Mouse (Mus musculus) layer of hippocampus, postnatal 25 days (tissue): ENCODE results near the gene Shc3. TPM values are rescaled to one million over a fixed set of nuclear protein-coding genes. Genes with fewer than 3 reads are reported as not detected.

Experiments used
- DNase-seq, 2 experiments: peaks; one replicate each; pipeline ENCODE4 v3.0.0; 2022; ENCODE audit warnings: mixed read lengths in 2 of 2, low spot score in 1 of 2; ENCODE audit errors: extremely low spot score in 1 of 2
- total RNA-seq, 2 experiments: library from RNA; stranded (reverse); gene quantifications; 2 replicates each; pipeline ENCODE4 v1.2.3; 2021

Gene Shc3
- 100 to 1,000 TPM; 113 to 143 TPM for total RNA-seq

DNA sequence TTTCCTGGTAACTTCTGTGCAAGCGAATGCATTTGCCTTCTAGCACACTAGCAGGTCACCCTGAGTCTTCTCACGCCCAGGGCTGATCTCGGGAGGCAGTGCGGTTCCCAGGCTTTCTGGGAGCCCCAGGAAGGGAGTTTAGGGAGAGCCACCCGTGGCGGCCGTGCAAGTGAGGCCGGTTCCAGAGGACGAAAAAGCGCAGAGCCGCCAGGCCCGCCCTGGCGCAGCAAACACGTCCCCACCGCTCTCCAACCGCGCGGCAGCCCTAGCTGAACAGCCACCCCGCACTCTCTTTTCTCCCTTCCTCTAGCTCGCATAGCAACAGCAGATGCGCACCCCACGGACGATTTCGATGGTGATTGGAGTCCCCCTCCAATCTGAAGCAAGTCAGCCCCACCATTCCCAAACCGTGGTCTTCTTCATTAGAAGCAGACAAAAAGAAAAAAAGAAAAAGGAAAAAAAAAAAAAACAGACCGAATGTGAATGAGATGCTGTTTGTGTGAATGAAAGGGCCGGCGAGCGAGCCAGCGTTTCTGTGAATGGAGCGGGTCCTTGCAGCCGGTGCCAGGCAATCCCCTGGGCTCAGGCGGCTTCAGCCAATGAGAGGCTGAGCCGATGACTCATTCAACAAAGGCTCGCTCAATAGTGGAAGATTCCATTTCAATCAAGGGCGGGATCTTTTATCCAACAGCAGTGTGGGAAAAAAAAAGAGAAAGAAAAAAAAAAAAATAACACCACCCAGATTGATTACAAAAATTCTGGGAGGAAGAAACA is at the start of gene Shc3:
Gene Shc3 (minus strand): TSS at position 509 of the 774 bp plus-strand sequence.
- peak; percentile 58 to 64 for DNase-seq

DNA sequence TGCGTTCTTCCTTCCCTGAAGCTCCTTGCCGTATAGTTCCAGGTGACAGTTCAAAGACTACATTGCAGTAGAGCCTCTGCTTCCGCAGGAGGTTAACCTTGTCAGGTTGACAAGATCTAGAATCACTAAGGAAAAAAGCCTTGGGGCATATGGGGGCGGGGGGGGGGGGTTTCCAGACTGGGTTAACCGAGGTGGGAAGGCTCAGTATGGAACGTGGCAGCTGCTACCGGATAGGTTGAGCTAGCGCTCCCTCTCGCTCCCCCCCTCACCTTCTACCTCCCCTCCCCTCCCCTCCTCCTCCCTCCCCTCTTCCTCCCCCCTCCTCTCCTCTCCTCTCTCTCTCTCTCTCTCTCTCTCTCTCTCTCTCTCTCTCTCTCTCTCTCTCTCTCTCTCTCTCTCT is 49.4 kb upstream of the Shc3 start:
- DNase-seq = no peak

DNA sequence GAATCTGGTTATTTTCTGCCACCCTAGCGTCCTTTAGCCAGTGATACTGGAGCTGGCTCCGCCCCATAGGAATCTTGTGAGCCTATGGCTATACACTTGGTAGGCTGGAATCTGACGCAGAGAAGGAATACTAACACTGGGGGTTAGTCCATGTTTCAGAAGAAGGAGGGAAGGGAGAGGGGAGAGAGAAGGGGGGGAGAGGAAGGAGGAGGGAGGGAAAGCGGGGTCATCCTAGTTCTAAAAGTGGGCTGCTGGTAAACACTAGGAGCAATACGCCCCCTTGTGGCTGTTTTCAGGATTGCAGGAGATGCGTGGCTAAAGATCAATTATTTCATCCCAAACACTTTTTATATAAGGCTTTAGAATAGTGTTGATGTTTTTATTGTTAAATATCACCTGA is 48.6 kb upstream of the Shc3 start:
- DNase-seq = peak; percentile 51 to 90

DNA sequence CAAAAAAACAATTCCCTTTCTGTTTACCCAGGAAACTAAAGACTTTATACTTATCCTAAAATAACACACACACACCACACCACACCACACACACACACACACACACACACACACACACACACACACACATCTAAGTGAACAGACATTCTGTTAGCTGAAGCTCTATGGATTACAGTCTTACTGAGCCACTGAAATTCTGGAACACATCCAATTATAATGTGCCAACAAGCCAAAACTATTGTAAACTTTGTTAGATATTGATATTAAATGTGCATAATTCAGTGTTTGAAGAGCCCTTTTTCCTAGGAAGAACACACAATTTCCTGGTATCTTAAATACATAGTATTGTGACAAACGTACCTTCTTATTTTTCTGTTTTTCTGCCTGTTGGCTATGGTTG is 48.1 kb upstream of the Shc3 start:
- DNase-seq = no peak

DNA sequence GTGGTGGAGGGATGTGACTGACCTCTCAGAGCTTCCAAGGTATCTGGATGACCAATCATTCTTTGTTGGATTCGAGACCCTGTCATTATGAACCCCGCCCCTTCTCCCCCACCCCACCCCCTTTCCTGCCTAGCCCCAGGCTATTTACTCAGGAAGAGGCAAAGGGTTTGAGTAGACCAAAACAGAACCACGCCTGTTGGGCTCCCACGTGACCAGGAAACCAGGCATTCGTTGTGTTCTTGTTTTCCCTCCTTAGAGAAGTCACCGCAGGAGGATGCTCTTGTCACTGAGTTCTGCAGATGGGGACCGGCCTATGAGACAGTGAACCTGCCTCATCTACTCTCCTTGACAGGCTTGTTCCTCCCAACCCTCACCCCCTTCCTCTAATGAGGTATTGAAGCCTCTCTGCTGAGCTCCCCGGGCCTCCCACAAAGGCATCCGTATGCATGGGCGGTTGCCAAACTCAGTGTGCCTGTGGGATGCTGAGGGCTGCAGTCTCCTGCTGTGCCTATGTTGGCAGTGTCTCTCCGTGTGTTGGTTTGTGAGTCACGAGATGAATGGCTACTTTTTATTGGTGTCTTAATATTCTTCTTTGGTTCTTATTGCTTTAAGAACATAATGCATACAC is 47.3 kb upstream of the Shc3 start:
- peak; percentile 61 for DNase-seq

DNA sequence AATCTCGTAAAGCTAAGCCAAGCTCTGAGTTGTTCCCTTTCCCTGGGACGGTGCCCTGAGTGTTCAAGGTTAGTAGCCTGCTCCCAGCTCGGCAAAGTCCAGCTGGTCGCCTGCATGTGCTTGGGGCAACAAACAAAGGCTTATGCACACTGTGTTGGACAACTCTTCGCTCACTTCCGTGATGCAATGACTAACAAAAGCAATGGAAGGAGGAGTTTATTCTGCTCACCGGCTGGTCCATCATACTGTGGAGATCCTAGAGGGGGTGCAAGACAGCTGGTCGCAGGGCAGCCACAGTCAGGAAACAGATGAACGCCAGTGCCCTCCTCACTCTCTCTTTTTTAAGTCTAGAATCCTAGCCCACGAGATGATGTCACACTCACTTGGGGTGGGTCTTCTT is 46.6 kb upstream of the Shc3 start:
- no peak for DNase-seq

DNA sequence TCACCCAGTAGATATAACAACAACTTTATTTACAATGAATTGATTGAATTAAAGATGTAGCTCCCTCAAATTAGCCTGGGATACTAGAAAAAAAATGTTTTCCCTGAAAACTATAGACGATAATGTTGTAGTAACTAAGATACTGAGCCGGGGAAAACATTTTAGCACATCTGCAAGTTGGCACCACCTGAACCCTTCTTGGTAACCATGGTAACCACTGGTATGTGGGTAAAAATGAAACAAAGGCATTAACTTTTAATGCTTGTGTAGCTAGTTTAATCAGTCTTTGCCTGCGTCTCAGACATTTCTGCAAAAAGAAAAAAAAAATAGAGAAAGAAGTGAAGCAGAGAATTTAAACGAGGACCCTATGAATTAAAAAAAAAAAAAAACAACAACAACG is 42.3 kb upstream of the Shc3 start:
- DNase-seq = no peak

DNA sequence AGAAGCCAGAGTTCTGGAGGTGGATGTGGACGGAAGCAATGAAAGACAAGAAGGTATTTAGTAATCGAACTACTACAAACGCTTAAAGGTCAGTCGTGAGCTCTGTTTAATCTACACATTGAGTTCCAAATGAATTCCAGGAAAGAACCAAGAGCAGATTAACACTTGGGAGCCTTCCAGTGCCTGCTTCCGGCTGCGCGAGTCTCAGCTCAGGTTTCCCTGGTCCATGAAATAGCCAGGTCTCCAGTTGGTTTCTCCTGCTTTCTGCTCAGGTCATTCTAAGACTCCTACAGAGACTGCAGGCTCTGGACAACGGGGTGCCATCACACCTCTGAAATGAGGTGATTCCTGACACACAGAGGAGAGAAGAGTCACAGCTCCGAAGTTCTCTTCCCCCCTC is 41.8 kb upstream of the Shc3 start:
- DNase-seq = no peak

DNA sequence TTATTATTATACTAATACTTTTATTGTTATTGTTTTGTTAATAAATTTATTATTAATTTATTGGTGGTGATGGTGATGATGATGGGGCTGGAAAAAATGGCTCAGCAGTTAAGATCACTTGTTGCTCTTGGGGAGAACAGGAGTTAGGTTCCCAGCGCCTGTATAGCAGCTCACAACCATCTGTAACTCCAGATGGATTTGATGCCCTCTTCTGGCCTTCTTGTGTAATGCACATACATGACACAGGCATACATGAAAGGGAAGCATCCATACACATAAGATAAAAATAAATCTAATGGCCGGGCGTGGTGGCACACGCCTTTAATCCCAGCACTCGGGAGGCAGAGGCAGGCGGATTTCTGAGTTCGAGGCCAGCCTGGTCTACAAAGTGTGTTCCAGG is 40.0 kb upstream of the Shc3 start:
- DNase-seq = no peak

DNA sequence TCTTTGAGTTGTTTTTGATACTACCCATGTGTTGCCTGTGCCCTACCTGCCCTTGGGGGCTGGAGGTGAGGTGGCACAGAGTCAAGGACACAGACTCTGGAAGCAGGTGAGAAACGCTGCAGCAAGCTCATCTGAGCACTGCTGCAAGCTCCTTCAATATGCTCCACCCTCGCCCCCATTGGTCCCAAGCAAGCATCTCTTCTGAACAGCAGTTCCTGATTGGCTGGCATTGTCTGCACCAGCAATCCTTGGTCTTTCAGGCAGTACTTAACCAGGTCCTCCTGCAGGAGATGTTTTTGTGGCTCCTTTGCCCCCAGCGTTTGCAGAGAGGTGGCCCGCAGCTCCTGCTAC is 34.6 kb upstream of the Shc3 start:
- peak; percentile 35 to 42 for DNase-seq

DNA sequence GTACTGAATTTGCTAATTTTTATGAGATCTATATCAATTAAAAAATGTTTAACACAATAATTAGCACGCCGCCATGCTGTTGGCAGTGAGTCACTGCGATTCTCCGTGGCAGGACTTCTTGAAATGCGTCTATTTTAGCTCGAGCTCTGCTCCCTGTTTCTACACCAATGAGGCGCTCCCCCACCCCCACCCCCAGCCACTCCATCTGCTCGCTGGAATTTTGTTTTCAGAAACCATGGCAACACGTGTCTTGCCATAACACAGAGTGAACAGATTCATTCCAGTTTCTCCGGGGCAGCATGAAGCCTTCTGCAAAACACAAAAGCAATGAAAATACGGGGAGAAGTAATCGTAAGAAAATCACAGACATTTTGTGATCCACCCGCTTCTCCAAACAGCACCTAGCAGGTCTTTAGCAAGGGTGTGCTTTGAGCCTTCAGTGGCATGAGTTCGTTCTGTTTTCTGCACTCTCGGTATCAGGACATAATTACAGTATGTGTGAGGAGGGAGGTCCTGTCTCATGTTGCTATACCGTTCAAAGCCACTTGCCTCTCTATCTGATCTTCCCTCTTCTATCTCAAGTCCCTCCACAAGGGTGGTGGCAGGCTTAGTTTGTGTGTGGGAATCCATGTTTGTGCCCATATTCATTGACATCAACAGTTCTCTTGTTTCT is 34.1 kb upstream of the Shc3 start:
- DNase-seq = peak; percentile 26

DNA sequence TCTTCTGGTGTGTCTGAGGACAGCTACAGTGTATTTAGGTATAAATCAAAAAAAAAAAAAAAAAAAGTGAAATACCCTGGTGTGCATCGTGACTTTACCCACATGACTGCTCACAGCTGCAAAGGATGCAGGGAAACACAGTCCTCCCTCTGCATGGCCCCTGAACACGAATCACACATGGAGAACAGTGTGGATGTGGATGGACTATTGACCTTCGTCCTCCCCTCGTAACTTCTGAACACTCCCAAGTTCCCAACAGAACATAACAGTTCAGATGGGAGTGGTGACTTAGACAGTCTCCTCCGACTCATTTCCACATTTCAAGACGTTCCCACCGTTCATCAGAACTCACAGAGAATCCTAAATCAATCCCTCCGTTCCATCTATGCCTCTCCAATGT is 33.5 kb upstream of the Shc3 start:
- DNase-seq = no peak

DNA sequence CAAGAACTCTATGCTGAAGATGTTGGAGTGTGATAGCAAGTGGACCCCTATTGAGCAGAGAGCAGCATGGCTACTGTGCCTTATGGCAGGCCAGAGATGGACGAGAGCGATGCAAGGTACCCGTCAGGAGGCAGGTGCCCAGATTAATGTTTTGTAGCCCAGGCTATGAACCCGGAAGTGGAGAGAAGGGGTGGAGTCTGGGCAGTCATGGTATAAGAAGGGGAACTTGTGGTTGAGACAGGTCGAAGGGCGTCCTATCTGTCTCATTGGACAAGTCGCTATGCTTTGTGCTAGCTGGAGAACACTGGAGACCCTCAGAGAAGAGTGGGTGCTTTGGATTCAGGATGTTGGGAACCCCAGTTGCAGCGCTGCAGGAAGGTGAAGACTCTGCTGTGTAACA is 30.9 kb upstream of the Shc3 start:
- DNase-seq = no peak

DNA sequence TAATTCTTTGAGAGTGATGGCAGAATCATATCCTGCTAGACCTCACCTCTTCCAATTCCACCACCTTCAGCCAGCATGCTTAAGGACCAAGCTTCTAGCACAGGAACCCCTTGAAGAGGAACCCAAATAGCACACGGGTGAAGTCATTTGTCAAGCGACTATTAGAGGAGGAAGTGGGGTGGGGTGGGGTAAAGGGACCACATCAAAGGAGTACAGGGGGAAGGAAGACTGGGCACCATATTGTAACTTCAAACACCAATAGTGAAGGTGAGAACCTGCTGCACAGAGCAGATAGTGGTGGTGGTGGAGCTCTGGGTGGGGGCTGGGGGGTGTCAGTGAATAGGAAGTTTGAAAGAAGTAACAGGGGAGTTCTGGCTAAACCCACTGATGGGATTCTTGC is 28.8 kb upstream of the Shc3 start:
- no peak for DNase-seq

DNA sequence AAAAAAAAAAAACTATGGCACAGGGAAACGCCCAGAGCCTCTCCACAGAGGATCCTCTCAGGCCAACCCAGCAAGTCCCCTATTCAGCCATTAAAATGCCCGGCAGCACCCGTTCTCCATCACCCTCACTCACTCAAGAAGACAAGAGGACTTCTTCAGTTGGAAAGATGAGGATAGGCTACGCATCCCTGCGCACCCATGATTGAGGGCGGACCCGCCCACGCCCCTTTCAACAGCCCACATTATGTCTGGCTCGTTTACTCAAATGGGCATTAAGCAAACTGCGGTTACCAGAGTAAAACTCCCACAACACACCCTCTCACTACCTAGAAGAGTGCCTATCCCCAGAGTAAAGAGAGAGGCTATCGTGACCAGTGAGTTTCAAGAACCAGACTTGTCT is 26.2 kb upstream of the Shc3 start:
- peak in 1 of 2 experiments; percentile 15 for DNase-seq

DNA sequence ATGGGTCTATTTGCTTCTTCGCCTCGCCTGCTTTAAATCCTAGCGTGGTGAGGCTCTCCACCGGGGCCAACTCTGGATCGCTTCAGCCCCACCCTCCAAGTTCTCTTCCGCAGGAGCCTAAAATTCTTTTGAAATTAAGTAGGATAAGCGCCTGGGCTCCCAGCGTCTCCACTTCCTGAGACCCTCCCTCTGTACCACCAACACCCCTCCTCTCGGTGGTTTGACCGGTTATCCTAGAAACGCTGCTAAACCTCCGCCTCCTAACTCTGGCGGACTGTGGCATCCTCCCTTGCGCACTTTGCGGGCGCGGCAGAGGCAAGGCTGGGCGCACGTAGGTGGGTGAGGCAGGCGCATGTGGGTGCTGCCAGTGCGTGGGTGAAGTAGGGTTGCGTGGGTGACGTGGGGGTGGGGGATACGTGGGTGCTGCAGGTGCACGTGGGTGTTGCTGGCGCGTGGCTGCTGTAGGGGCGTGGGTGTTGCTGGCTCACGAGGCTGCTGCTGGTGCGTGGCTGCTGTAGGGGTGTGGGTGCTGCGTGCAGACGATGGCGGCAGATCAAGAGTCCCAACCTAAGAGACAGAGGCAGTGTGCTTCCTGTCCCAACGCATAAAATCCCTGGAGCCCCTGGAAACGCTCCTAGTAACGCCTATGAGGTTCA is 25.6 kb upstream of the Shc3 start:
- DNase-seq = peak; percentile 22 to 49

DNA sequence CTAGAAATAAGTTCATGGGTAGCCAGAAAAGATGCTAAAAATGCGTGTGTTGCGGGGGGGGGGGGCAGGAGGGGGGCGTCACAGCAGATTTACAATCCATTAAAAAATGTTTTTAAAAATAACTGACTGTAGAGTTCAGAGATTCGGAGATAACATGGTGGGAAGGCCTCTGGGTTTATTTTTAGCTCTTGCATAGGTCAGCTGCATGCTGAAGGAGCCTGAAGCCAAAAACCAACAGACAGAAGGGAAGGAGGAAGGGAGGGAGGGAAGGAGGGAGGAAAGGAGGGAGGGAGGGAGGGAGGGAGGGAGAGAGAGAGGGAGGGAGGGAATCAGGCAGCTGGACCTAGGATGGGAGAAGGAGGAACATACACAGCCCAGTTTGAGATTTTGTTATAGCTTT is 18.8 kb upstream of the Shc3 start:
- no peak for DNase-seq

DNA sequence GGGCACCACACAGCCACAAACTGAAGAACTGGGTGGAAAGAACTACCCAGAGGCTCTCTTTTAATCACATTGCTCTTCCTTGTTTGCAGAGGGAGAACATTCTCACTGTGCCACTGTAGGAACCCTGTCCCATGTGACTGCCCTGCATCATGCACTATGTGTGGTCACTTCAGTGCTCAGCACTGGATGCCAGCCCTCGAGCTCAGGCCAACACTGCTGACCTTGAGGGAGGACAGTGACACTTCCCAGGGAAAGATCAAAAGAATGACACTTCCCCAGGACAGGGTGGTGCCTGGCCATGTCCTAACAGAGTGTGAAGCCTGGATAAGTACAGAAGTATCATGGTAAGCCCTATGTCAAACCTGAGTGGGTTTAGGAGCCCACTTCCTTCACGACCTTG is 13.0 kb upstream of the Shc3 start:
- no peak for DNase-seq

DNA sequence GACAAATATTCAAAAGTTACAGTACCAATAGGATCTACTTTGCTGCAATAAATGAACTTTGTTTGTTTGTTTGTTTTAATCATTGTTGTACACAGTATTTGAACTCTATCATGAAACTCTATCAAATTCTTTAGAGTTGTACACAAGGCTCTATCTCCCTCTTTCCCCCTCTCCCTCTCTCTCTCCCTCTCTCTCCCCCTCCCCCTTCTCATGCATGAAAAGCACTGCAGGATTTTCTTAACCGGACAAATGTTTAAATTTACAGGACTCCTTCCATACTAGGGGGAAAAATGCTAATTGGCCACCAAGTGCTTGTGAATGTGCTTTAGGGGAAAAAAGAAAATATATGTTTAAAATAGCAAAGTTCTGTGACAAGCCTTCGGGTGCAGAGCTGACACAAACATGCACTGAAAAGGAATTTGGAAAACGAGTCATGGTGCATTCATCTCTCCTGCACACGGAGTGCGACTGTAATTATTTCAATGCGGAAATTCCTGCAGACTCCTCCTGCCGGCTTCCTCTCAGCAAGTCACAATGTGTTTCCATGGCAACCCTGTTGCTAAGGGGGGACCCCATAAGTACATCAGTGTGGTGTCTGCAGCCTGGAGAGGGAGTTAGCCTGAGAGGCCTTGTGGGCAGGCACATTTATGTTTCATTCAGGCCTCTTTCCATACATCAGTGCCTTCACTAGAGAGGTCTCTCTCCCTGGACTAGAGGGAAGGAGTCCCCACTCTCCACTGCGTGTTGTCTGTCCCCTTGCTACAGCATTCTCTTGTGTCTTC is 11.2 kb upstream of the Shc3 start:
- no peak for DNase-seq

DNA sequence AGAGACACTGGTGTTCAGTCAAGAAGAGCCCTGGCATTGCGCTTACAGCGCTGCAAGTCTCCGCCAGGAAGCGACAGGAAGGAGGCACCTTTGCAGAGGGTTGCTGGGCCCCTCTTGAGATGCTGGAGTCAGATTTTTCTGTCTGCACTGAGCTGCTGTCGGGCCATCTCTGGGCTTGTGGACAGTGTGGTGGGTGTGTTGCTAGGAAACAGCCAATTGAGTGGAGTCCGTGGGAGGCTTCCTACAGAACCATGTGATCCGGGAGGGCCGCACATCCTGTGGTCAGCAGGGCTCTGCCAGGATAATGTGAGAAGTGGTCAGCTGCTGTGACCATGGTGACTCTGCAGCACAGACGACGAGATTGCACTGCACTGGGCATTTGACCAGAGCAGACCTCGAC is 4.6 kb upstream of the Shc3 start:
- peak in 1 of 2 experiments; percentile 11 for DNase-seq

DNA sequence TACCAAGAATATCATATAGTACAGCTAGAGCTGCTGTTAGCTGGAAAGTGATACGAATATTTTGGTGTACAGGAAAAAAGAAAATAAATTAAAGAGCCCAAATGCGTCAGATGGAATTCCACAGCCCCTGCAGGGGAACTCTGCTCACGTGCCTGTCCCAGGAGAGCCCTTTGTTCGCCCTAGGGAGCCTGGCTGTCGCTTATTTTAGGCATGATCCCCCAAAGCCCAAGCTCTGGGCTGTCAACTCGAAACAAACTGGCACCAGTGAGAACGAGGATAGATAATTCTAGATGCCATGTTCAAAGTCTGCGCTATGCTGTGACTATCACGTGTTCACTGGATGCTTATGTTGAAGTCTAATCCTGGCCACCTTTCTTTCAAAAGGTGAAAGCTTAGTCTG is 892 bp upstream of the Shc3 start:
- no peak for DNase-seq
